Mouse (Mus musculus) activated CD4-positive, CD25-positive, alpha-beta regulatory T cell, adult 4 months (primary cell): ENCODE data around the gene Nfe2l3. TPM values are rescaled to one million over a fixed set of nuclear protein-coding genes. Genes with fewer than 3 reads are reported as not detected.

ENCODE experiments used
- ATAC-seq: one replicate; pipeline ENCODE4 v1.8.0; 2017
- polyA plus RNA-seq, 2 experiments: library from polyadenylated mRNA; unstranded; fragments of 100-300 nt; shearing (Covaris generic); gene quantifications; one replicate each; pipeline ENCODE4 v1.2.1; 2017

Gene Nfe2l3
- polyA plus RNA-seq, 2 experiments from 2014 or later = 0.60 to 1.0 TPM

DNA sequence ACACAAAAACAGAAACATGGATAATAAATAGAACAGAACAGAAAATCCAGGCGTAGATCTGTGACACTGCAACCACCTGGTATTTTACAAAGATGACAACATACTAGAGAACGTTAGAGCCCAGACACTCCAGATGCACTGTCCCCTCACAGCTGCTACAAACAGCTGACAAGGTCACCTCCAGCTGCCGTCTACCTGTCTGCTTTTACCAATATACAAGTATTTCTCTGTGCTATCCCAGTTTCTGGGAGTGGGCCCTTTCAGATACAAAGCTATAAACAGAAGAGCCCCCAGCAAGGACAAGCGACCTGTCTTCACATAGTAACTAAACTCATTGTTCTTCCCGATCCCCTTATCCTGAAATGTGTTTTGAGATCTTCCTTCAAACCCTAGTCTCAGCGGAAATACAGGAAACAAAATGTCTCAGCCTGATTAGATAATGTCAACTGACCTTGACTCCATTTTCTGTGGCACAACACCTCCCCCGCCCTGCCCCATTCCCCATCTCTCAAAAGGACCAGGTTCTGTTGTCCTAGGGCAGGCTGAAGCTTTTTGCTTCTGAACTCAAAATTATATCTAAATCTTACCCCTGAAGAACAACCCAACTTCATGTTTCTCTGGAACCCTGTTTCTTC lies 53.7 kb downstream of the Nfe2l3 start:
- no peak for ATAC-seq

DNA sequence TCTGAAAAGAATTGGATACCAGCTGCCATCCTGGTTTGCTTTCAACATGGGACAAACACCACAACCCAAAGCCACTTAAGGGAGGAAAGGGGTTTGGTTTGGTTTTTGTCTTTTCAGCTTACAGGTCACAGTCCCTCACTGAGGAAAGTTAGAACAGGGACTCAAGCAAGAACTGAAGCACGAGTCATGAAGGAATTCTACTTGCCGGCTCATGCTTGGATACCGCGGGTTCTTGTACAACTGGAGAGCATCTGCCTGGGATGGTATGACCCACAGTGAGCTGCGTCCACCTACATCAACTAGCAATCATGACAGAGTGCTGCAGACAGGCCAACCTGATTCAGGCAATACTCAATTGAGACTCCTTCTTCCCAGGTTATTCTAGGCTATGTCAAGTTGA lies 54.3 kb downstream of the Nfe2l3 start:
- no peak for ATAC-seq

DNA sequence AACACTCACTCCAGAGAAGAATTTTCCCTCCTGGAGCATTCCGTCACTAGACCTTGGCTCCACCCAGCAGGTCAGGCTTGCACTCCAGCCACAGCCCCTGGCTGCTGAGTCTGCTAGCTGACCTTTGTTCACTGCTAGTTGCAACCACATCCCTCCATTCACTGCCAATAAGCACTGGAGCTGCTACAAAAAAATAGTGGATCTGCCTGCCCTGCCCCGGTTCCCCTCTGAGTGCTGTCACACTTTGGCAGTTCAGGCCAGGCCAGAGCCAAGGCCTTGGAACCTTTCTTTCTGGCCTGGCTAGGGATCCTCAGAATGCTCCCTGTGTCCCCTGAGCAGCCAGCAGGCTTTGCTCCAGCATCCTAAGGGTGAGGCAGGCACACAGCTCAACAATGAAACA lies 57.3 kb downstream of the Nfe2l3 start:
- no peak for ATAC-seq

DNA sequence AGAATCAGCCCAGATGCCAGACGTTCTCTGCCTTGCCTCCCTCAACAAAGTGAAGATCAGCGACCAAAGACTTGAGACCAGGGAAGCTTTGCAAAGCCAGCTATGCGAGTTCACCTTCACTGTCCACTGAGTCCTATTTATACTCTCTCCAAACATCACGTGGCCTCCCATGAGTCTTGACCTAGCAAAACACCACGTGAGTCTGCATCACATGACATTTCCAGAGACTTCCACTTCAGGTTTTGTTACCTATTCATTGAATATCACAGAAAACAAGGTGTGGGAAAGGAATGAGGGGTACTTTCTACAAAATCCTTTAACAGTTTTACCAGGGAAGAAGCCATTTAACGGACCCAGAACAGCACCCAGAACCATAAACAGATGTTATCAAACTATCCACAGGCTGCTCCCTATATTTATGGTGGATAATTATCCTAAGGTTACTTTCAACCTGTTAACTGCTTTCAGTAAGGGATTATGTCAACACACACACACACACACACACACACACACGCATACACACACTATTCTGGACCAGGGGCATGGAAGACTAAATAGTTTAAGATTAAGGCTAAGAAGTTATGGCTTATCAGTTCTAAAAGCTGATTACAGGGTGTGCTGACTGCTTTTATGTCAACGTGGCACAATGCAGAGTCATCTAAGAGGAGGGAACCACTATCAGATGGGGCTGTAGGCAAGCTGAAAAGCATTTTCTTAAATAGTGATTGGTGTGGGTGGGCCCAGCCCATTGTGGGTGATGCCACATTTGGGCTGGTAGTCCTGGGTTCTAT lies 65.0 kb downstream of the Nfe2l3 start:
- ATAC-seq = no peak

DNA sequence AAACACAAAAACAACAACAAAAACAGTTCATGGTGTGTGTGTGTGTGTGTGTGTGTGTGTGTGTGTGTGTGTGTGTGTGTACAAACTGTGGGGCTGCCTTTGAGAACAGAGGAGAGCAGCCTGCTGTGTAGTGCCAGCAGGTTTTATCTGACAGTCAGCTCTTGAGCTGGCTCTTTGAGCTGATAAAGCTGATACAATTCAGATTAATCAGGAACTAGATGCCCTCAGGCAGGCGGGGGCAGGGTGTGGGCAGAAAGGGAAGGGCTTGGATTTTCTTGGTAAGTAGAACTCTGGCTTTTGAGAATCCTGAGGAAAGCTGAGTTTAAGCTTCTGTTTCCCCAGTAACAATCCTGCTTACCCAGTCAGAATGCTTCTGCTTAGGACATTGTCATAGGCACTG lies 73.2 kb downstream of the Nfe2l3 start:
- no peak for ATAC-seq

DNA sequence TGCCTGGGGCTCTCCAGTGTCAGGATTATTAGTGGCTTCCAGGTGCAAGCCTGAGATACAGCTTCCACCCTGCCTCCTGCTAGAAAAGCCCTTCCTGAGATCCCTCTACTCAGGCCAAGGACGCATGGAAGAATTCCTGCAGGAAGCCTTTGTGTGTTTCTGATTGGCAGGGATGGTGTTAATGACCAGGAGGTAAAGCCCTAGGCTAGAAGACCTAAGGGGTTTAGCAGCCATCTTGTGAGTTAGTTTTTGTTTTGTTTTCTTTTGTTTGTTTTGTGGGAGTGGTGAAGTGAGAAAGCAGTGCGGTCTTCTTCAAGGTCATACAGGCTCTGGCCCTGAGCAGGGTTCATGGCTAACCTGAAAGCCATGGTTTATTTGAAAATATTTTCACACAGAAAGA lies 75.1 kb downstream of the Nfe2l3 start:
- ATAC-seq = no peak

Other genes starting within 250 kb of the Nfe2l3 start
- 1,000 to 10,000 TPM in 1 of 2 experiments, 100 to 1,000 TPM in 1; 998 to 1,298 TPM for gene Hnrnpa2b1, start 37.2 kb downstream of the Nfe2l3 start, polyA plus RNA-seq
- gene Cbx3, start 37.7 kb downstream of the Nfe2l3 start, polyA plus RNA-seq = 100 to 1,000 TPM; 744 to 779 TPM
- 10 to 100 TPM; 23.0 to 32.5 TPM for gene Snx10, start 91.2 kb downstream of the Nfe2l3 start, polyA plus RNA-seq